Mouse (Mus musculus): ENCODE data around the gene Mrpl45. TPM values are rescaled to one million over a fixed set of nuclear protein-coding genes. Genes with fewer than 3 reads are reported as not detected.

The Mrpl45 gene
- polyA plus RNA-seq, 1 experiment from 2014 or later = 46.4 TPM

Other genes starting within 250 kb of the Mrpl45 start
- gene Tbx21, start 200.4 kb upstream of the Mrpl45 start, polyA plus RNA-seq (2015; fragmentation: Nextera tagmentation; extraction: Ambion mirVana) = 0.08 and 0.16 TPM in 2 replicates
- 5.6 and 6.7 TPM in 2 replicates for gene Tbkbp1, start 164.2 kb upstream of the Mrpl45 start, polyA plus RNA-seq (2015; fragmentation: Nextera tagmentation; extraction: Ambion mirVana)
- gene Kpnb1, start 127.8 kb upstream of the Mrpl45 start, polyA plus RNA-seq (2015; fragmentation: Nextera tagmentation; extraction: Ambion mirVana) = 43.0 and 47.3 TPM in 2 replicates
- gene Npepps, start 35.1 kb upstream of the Mrpl45 start, polyA plus RNA-seq (2015; fragmentation: Nextera tagmentation; extraction: Ambion mirVana) = 146 and 156 TPM in 2 replicates
- gene Gpr179, start 36.4 kb downstream of the Mrpl45 start, polyA plus RNA-seq (2015; fragmentation: Nextera tagmentation; extraction: Ambion mirVana) = 0.39 and 0.48 TPM in 2 replicates
- gene Socs7, start 46.8 kb downstream of the Mrpl45 start, polyA plus RNA-seq (2015; fragmentation: Nextera tagmentation; extraction: Ambion mirVana) = 8.8 and 9.4 TPM in 2 replicates
- gene Arhgap23, start 99.8 kb downstream of the Mrpl45 start, polyA plus RNA-seq (2015; fragmentation: Nextera tagmentation; extraction: Ambion mirVana) = 5.1 and 6.5 TPM in 2 replicates
- 0.88 and 1.2 TPM in 2 replicates for gene 4933428G20Rik, start 184.6 kb downstream of the Mrpl45 start, polyA plus RNA-seq (2015; fragmentation: Nextera tagmentation; extraction: Ambion mirVana)

All from midbrain, embryonic 13.5 days (tissue).